Mouse (Mus musculus) ES-Bruce4 (cell line): ENCODE data around the gene S1pr4.

Experiments
- EP300 ChIP-seq: IDR thresholded peaks from 2 replicates; pipeline ENCODE4 v1.6.1; 2011; ENCODE audit warnings: low read depth, low read length; ENCODE audit not compliant: insufficient read depth
- POLR2A ChIP-seq: IDR thresholded peaks from one replicate; pipeline ENCODE4 v1.8.1; 2011; ENCODE audit warnings: low read length; ENCODE audit not compliant: insufficient read depth

GRCm38 (mm10) chr10:81455181-81455895 lies 44.6 kb downstream of the S1pr4 start, which contains the start of gene Nfic:
- no peak for TF ChIP-seq POLR2A
- TF ChIP-seq EP300: no peak
